Mouse (Mus musculus): ENCODE results near the gene Astn2.

GRCm38 (mm10) chr4:66122766-66123358 is 281.5 kb downstream of the Astn2 start:
- TF ChIP-seq POLR2A (IDR thresholded peaks at IDR 0.05; ENCODE audit: insufficient read depth, low read depth, low read length) (no peak), CTCF (IDR thresholded peaks at IDR 0.05) (no peak), EP300 (IDR thresholded peaks at IDR 0.05; ENCODE audit: insufficient read depth, low read depth, low read length) (no peak)

All from heart, adult 2 months (tissue).